Mouse (Mus musculus): ENCODE data around the gene Pfdn2. TPM values are rescaled to one million over a fixed set of nuclear protein-coding genes. Genes with fewer than 3 reads are reported as not detected.

Pfdn2 gene
- polyA plus RNA-seq, 1 experiment: 73.2 TPM

Other genes with a start within 250 kb of the Pfdn2 start
- gene Cfap126, start 231.8 kb upstream of the Pfdn2 start, polyA plus RNA-seq (2012; ENCODE audit: insufficient read depth, insufficient read length, missing spikeins): 2.6 and 11.0 TPM in 2 replicates
- 1,219 and 1,267 TPM in 2 replicates for gene Sdhc, start 195.1 kb upstream of the Pfdn2 start, polyA plus RNA-seq (2012; ENCODE audit: insufficient read depth, insufficient read length, missing spikeins)
- gene Mpz, start 195.0 kb upstream of the Pfdn2 start, polyA plus RNA-seq (2012; ENCODE audit: insufficient read depth, insufficient read length, missing spikeins): 4.6 and 5.3 TPM in 2 replicates
- 3.3 and 4.2 TPM in 2 replicates for gene Pcp4l1, start 149.4 kb upstream of the Pfdn2 start, polyA plus RNA-seq (2012; ENCODE audit: insufficient read depth, insufficient read length, missing spikeins)
- gene Nr1i3, start 131.7 kb upstream of the Pfdn2 start, polyA plus RNA-seq (2012; ENCODE audit: insufficient read depth, insufficient read length, missing spikeins): not detected in 2 replicates
- 59.3 and 65.5 TPM in 2 replicates for gene Tomm40l, start 123.2 kb upstream of the Pfdn2 start, polyA plus RNA-seq (2012; ENCODE audit: insufficient read depth, insufficient read length, missing spikeins)
- 3.5 and 19.0 TPM in 2 replicates for gene Apoa2, start 120.6 kb upstream of the Pfdn2 start, polyA plus RNA-seq (2012; ENCODE audit: insufficient read depth, insufficient read length, missing spikeins)
- gene Fcer1g, start 111.3 kb upstream of the Pfdn2 start, polyA plus RNA-seq (2012; ENCODE audit: insufficient read depth, insufficient read length, missing spikeins): 29.3 and 35.1 TPM in 2 replicates
- 0.50 and 1.2 TPM in 2 replicates for gene Adamts4, start 95.2 kb upstream of the Pfdn2 start, polyA plus RNA-seq (2012; ENCODE audit: insufficient read depth, insufficient read length, missing spikeins)
- 1,478 and 1,710 TPM in 2 replicates for gene Ndufs2, start 94.3 kb upstream of the Pfdn2 start, polyA plus RNA-seq (2012; ENCODE audit: insufficient read depth, insufficient read length, missing spikeins)
- 11.3 and 12.1 TPM in 2 replicates for gene B4galt3, start 75.3 kb upstream of the Pfdn2 start, polyA plus RNA-seq (2012; ENCODE audit: insufficient read depth, insufficient read length, missing spikeins)
- gene Ppox, start 64.5 kb upstream of the Pfdn2 start, polyA plus RNA-seq (2012; ENCODE audit: insufficient read depth, insufficient read length, missing spikeins): 12.3 and 15.2 TPM in 2 replicates
- 11.7 and 14.7 TPM in 2 replicates for gene Usp21, start 57.7 kb upstream of the Pfdn2 start, polyA plus RNA-seq (2012; ENCODE audit: insufficient read depth, insufficient read length, missing spikeins)
- gene Ufc1, start 50.6 kb upstream of the Pfdn2 start, polyA plus RNA-seq (2012; ENCODE audit: insufficient read depth, insufficient read length, missing spikeins): 149 and 183 TPM in 2 replicates
- 22.3 and 27.1 TPM in 2 replicates for gene Dedd, start 16.5 kb upstream of the Pfdn2 start, polyA plus RNA-seq (2012; ENCODE audit: insufficient read depth, insufficient read length, missing spikeins)
- 41.1 and 62.5 TPM in 2 replicates for gene Nit1, start within 50 bp of the Pfdn2 start, polyA plus RNA-seq (2012; ENCODE audit: insufficient read depth, insufficient read length, missing spikeins)
- gene Klhdc9, start 15.1 kb downstream of the Pfdn2 start, polyA plus RNA-seq (2012; ENCODE audit: insufficient read depth, insufficient read length, missing spikeins): not detected in 2 replicates
- gene Nectin4, start 24.4 kb downstream of the Pfdn2 start, polyA plus RNA-seq (2012; ENCODE audit: insufficient read depth, insufficient read length, missing spikeins): not detected in 2 replicates
- gene Arhgap30, start 43.3 kb downstream of the Pfdn2 start, polyA plus RNA-seq (2012; ENCODE audit: insufficient read depth, insufficient read length, missing spikeins): 2.1 and 3.0 TPM in 2 replicates
- gene Usf1, start 65.6 kb downstream of the Pfdn2 start, polyA plus RNA-seq (2012; ENCODE audit: insufficient read depth, insufficient read length, missing spikeins): 13.1 and 18.2 TPM in 2 replicates
- gene Tstd1, start 73.2 kb downstream of the Pfdn2 start, polyA plus RNA-seq (2012; ENCODE audit: insufficient read depth, insufficient read length, missing spikeins): not detected in 2 replicates
- gene F11r, start 91.9 kb downstream of the Pfdn2 start, polyA plus RNA-seq (2012; ENCODE audit: insufficient read depth, insufficient read length, missing spikeins): 42.9 and 45.1 TPM in 2 replicates
- gene Alyref2, start 157.8 kb downstream of the Pfdn2 start, polyA plus RNA-seq (2012; ENCODE audit: insufficient read depth, insufficient read length, missing spikeins): 2.7 and 3.0 TPM in 2 replicates
- not detected in 2 replicates for gene Itln1, start 189.6 kb downstream of the Pfdn2 start, polyA plus RNA-seq (2012; ENCODE audit: insufficient read depth, insufficient read length, missing spikeins)
- gene Cd244a, start 213.5 kb downstream of the Pfdn2 start, polyA plus RNA-seq (2012; ENCODE audit: insufficient read depth, insufficient read length, missing spikeins): not detected in 2 replicates

All from brown adipose tissue, adult 24 weeks (tissue).